Mouse (Mus musculus): ENCODE measurements around the gene Slc22a12.

Slc22a12 gene

DNA sequence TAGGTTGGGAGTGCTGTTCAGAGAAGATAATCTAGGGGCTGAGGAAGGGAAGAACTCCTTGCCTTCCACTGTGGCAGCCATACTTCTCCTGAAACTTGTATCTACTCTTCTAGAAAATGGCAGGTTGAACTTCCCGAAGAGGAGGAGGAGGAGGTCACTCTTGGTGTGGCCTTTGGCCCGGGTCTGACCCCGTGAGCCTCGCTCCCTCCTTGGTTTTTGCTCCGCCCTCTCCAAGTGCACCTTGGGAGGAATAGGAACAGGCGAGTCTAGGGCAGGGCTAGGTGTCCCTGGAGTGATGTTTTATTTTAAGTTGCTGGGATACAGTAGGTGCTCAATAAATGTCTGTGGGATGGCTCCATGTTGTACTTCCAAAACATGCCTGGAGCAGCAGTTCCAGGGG lies 27.9 kb downstream of the Slc22a12 start:
- no peak for DNase-seq

DNA sequence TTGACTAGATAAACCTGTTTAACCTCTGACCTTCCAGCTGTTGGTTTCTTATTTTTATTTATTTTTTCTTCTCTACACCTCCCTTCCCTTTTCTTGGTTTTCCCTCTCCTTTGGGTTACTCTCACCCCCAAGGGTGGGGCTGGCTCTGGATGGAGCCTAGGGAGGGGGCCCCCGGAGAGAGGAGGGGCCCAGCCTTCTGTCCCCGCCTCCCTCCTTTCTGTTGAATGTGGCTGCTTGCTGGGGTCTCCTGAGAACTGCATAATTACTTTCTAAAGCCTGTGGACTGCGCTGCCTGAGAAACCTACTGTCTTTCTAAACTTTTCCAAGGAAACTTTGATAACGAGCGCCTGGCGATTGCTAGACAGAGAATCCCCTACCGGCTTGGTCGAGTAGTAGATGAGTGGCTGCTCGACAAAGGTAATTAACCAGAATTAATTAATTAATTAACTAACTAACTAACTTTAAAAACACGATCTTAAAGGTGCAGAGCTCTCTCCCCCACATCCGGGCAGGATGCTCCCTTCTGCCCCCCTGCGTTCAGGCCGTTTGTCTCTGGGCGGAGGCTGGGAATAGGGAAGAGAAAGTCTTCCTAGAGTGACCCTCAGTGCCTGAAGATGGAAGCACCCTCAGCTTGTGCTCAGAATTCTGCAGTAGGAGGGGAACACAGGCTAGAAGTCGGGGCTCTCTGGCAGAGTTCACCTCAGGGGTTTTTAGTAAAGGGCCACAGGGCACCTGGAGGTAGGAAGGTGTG lies 29.3 kb downstream of the Slc22a12 start:
- DNase-seq = no peak

DNA sequence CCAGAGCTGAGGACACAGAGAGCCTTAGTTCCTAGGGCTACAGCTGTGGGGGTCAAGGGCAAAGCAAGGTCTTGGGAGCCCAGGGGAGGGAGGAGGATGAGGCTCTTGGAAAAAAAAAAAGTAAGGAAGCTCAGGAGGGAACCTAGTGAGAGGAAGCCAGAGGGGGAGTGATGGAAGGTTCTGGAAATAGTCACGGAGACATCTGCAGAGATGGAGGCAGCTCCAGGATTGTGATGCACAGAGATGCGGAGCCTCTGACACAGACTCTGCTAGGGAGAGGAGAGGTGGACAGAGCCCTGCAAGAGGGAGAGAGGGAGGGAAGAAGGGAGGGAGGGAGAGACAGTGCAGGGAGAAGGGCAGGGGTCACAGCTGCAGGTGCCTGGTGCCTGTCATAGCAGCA lies 32.3 kb downstream of the Slc22a12 start:
- no peak for DNase-seq

DNA sequence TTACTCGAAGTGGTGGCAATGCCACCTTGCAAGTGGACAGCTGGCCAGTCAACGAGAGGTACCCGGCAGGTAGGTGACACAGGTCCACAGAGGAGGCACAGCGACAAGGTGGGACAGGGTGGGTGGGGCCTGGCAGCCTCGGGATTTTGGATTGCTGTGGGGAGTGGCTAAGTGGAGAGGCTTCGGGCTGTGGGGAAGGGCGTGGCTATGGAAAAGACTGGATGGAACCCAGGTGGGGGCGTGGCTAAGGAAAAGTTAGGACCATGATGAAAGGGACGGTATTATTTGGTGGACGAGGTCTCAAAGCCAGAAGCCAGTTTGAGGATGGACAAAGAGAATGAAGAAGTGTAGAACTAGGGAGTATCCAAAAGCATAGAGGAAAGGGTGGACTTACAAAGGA lies 33.0 kb downstream of the Slc22a12 start:
- DNase-seq = no peak

DNA sequence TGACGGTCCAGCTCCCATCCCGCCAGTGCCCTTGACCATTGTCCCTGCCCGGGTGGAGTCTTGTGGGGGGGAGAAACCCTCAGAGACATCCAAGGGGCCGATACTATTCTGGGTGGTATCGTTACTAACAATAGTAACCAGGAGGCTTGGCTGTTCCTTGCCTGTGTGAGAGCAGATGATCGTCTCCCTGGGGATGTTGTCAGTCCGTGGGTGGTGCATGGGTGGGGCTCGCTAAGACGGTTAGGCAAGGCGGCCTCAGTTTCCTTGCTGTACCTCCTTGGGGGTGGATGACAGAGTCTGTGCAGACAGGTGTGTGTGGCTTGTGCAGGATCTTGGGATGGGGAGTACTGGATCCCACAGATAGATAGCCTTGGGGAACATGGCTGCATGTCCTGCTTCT lies 35.4 kb downstream of the Slc22a12 start:
- DNase-seq = no peak

DNA sequence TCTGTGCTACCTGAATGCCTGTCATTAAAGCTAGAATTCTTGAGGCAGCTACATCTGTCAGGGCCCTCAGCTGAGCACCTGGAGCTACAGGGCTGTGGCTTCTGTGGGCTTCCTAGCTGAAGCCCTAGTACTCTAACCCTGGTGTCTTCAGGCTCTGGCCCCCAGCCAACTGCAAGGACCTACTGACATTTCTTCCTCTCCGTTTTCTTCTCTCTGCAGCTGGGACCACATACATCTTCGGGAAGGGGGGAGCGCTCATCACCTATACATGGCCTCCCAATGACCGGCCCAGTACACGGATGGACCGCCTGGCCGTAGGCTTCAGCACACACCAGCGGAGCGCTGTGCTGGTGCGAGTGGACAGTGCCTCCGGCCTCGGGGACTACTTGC lies 38.2 kb downstream of the Slc22a12 start:
- no peak for DNase-seq

DNA sequence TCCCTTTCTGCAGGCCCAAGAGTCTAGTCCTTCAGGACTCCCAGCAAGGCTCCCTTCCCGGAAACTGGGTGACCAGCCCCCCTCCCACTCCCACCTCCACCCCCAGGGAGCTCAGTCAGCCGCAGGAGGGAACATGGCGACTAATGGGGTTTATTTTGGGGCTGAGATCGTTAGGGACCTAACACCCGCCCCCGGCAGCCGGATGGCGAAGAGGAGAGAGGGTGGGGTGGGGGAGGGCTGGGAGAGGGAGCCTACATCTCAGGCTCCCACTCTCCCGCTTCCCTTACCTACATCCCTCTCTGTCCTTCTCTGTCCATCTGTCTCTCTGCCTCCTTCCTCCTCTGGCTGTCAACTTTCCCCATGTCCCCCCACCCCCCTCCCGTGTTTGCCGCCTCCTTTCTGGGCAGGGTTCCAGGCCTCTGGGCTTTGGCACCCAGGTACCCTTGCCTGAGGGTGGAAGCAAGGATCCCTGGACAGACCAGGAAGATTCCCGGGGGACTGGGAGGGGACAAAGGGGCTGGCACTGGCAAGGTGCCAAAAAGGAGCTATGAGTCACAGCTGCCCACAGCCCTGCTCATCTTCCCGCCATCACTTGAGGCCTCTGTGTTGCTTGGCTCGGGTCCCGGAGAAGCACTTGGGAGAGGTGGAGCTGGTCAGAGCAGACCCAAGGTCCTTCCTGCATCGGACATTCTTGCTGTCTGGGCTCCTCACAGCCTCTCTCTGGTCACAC lies 38.7 kb downstream of the Slc22a12 start:
- peak; percentile 77 for DNase-seq

DNA sequence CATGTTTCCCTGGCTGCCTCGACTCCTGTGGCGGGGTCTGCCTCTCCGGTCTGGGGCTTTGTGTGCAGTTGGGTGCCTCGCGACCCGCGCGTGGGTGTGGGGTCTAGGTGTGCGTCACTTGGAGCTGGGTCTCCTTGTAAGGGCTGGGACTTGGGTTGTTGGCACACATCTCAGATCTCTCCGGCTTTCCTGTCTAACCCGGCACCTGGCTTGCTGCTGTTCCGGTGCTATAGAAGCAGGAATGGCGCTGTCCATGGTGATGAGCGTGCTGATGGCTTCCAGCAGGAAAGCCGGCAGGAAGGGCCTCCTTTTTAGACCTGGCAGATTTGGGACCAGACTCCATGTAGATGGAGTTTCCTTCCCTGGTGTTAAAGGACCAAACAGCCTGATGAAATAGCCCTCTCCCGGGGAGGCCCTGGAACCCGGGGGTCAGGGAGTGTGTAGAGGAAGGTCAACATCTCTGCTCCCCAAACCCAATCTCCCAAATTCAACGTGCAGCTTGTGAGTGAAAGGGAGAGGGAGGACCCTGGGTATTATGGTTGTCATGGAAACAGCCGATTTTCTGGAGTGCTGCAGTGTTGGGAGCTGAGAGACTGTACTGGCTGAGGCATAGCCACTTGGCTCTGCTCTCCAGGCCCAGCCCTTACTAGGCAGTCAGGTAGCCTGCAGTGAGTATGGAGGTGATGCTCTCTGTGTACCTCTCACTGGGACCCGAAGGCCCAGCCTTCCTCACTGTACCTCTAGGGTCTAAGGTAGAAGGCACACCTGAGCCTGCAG lies 40.1 kb downstream of the Slc22a12 start:
- no peak for DNase-seq

DNA sequence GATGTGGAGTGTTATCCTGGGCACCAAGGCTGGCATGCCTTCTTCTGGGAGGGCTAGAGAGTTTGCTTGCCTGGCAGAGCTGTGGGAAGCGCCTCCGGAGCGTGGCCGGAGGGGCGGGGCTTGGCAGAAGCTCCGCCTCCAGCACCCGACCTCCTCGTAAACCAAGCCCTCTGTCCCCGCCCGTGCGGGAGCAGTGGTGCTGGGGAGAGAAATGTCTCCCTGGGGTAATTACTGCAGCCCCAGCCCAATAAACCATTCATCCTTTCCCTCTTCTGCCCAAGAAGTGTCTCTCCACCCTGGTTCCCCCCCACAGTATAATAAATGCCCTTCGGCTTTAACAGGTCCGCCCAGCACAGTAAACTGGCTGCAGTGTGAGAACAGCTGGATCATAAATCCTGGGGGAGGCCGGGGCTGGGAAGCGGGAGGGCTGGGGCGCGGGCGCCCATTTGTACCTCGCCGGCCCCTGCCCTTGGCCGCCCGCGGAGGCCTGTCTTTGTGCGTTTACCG lies 40.7 kb downstream of the Slc22a12 start:
- peak; percentile 75 for DNase-seq

DNA sequence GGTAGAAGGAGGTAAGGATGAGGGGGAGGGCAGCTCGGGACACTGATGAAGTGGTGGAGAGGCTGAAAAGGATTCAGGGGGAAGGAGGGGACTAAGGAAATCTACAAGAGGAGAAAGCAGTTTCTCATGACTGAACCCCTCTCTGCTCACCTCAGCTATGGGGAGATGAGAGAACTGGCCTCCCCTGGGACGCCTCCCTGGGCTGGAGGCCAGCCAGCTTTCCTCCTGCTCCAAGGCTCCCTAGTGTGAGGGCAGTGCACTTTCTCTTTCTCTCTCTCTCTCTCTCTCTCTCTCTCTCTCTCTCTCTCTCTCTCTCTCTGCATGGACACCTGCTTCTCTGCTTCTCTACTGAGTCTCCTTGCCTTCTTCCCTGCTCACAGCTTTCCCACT lies 42.2 kb downstream of the Slc22a12 start:
- DNase-seq = no peak

DNA sequence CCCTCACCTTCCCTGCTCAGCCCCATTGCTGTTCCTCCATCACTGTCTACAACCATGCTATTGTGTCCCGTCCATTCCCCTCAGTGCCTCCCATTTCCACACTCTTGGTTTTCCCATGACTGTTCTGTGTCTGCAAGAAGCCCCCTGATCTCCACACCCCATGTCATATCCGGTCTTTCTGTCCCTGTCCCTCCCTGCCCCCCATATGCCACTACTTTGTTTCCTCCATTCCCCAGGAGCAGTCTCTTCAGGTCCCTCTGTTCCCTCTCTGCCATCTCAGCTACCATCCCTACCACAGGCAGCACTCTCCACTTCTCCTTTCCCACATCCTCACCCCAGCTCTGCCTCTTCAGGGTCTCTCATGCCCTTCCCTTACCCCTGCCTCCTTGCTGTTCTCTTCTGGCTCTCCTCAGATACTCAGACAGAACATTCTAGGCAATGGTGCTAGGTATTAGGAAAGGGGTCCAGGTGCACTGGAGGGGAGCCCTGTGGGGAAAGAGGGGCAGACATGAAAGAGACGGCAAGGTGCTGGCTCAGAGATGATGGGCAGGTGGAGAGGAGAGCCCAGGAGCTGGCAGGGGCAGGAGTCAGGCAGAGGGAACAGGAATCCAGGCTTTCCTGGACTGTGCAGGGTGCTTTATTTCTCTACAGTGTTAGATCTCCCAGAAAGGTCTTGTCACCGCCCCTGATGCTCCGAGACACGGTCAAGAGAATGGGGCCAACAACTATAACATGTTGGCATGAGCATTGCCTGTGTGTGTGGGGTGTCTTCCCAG lies 42.8 kb downstream of the Slc22a12 start:
- no peak for DNase-seq

DNA sequence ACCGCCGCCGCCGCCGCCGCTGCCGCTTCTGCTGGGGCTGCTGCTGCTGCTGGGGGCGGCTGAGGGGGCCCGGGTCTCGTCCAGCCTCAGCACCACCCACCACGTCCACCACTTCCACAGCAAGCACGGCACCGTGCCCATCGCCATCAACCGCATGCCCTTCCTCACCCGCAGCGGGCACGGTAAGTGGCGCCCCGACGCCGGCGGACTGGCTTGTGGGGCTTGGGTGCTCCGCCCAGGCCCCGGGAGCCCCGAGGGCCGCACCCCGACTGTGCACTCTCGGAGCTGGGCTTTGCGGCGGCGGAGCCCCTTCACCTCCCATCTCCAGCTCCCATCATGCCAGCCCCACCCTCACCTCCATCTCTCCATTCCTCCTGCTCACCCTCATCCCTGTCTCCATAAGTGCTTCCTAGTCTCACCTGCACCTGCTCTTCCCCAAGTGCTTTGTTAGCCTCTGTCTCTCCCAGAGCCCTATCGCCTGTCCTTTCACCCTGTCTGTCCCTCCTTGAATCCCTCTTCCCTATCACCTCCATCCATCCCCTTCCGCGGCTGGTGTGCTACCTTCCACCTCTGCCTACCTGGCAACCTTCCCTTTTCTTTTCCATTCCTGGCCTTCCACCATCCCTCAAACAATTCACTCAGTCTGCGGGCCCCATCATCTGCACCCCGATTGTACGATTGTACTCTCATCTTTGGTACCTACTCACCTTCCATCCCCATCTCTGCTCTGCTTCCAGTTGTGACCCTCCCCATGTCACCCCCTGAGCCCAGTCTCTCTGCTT lies 44.3 kb downstream of the Slc22a12 start:
- no peak for DNase-seq

DNA sequence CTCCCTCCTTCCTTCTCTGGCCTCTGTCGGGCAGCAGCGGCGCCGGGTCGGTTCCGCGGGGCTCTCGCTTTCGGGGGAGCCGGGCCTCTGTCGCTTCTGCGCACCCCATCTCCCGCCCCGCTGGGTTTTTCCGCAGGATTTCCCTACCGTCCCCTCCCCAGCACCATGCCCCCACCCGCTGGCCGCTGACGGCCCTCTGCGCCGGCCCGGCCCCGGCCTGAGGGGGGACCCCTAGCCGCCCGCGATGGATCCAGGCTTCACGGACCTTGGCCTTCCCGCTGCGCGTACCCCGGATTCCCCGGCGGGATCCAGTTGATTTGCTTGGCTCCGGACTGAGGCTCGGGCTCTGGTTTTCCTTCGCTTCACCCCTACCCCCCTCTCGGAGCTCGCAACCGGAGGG lies 45.0 kb downstream of the Slc22a12 start:
- no peak for DNase-seq

DNA sequence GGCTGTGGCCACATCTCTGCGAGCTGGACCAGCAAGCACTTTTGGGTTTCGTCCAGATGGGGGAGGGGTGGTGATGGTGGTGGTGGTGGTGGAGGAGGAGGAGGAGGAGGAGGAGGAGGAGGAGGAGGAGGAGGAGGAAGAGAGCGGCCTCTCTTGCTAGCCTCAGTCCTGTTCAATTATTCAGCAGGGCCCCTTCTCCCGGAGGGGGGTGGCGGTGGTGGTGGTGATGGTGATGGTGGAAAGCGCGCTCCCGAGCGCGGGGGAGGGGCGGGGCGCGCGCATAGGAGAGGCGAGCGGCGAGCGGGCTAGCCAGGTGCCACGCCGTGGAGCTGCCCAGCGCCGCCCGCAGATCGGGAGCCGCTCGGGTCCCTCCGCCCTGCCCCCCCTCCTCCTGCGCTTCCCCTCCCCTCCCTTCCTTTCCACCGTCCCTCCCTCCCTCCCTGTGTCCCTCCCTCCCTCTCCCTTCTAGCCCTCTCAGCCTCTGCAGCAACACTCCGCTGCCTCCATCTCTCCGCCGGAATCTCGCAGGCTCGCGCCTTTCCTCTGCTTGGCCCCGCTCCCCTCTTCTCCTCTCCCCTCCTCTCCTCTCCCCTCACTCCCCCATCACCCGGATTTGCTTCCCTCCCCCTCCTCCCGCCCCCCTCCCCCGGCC lies 45.6 kb downstream of the Slc22a12 start:
- DNase-seq = peak; percentile 82

DNA sequence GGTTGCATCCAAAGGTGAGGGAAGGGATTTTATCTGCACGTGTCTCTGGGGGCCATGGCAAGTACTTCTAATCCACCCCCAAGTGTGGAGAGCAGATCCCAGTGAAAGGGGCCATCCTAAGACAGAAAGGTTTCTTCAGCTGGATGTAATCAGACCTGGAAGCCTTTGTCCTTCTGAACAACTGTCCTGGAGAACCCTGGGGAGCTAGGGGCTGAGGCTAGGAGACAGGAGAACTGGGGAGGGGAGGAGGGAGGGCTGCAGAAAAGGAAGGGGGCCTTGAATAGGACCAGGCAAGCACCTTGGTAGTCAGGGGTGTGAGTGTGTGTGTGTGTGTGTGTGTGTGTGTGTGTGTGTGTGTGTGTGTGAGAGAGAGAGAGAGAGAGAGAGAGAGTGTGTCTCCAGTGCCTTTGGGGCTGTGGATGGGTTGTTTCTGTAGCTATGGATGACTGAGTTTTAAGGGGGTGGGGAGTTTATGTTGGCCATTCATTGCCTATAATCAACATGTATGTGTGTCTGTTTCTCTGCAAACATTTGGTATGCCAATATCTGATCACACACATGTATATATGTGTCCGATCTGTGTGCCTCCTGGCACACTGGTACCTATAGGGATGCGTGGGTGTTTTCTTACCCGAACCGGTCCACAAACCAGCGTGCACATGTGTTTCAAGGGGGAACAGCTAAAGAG lies 46.2 kb downstream of the Slc22a12 start:
- no peak for DNase-seq

DNA sequence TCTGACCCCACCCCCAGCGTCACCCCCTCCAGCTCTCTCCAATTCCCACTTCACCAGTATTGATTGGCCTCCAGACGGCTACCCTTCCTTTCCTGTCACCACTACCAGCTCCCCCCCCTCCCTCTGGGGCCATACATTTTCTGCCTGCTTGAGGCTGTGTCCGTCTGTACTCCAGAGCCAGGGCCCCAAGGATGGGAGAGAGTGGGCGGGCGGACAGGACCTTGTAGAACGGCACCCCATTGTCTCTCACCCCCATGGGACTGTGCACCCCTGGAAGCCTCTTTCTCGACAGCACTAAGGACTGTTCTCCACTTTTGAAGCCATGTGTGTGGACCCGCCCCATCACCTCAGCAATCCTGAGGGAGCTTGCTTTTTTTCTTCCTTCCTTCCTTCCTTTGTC lies 47.1 kb downstream of the Slc22a12 start:
- no peak for DNase-seq

DNA sequence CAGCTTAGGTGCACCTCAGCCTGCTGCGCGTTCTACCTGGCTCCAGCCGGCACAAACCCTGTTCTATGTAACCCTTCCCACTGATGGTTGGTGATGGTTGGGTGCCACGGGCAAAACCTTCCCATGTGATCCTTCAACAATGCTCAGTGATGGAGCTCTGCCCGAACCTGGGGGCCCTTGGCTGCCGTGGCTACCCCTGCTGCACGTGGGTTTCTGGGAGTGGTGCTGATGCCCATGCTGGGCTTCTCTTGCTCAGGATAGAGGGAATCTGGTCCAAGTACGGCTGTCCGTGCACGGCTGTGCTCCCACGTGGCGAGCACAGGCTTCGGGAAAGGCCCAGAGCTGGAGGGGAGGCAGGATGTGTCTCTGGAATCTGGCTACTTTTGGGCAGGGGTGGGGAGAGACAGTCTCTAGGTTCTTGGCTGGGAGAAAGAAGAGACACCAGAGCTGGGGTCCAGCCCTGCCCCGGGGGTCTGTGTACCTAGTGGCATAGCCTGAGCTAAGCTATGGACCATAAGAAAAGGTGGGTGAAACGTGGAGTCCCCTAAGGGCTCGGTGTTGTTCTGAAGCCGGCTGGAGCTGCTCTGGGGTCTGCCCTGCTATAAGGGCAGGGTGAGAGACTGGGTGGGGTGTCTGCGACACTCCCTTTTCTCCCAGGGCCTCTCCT lies 48.2 kb downstream of the Slc22a12 start:
- no peak for DNase-seq

DNA sequence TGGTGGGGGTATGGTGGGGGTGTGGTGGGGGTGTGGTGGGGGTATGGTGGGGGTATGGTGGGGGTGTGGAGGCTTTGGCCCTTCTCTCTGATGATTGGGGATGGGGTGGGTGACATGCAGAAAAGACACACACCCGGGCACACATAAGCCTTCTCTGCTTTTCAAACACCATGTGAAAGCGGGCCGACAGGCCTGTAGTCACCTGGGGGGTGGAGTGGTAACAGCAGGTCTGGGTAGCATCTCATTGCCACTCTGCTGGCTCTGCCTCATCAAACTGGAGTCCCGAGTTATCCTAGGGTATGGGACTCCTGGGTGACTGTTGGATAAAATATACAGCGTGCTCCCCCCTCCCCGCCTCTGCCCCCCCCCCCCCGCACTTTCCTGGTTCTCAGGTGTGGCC lies 48.8 kb downstream of the Slc22a12 start:
- DNase-seq = no peak

DNA sequence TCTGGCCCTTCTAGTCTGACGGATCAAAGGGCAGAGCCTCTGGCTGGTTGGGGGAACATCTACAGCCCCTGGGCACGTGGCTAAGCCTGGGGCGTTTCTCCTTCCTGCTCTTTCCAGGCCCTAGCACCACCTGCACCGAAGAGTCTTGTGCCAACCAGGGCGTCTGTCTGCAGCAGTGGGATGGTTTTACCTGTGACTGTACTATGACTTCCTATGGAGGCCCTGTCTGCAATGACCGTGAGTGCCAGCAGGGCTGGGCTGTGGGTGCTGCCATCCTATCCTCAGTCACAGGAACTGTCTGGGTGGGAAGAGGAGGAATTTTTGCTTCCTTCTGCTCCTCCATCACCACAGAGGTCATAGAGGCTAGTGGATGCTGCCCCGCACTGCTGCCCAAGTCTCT lies 49.6 kb downstream of the Slc22a12 start:
- no peak for DNase-seq

DNA sequence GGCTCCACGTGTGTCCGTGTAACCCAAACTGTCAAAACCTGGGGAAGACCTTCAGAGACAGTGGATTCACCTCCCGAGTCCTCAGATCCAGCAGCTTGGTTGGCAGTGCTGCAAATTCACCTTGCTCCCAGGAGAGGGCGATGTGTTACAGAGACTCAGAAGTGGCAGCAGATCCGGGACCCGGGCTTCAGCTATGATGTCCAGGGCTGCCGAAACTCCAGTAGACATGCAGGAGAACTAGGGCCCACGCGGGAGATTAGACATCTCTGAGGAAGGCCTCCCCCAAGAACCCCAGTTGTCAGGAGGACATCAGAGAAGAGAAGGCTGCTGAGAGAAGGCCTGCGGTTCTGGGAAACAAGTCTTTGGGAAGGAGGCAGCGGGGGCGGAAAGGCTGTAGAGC lies 50.7 kb downstream of the Slc22a12 start:
- DNase-seq = peak; percentile 74
